Mouse (Mus musculus) C2C12 (cell line): Measurements from ENCODE around the gene Atp6v1a.

ENCODE experiments used
- CTCF ChIP-seq: IDR thresholded peaks from one replicate; pipeline ENCODE4 v1.5.1; 2011; ENCODE audit not compliant: control insufficient read depth, insufficient read depth, insufficient read length
- MAX ChIP-seq: IDR thresholded peaks from one replicate; pipeline ENCODE4 v1.6.1; 2011; ENCODE audit warnings: mild to moderate bottlenecking, control low read depth
- MYOG ChIP-seq: IDR thresholded peaks from one replicate; pipeline ENCODE4 v1.6.1; 2011; ENCODE audit not compliant: control insufficient read depth, insufficient read length; ENCODE audit errors: extremely low read depth

- TF ChIP-seq CTCF = no peak
- TF ChIP-seq MYOG = no peak
- no peak for TF ChIP-seq MAX
Observed at GRCm38 (mm10) chr16:44060604-44061286, 78.8 kb downstream of the Atp6v1a start.
